Mouse (Mus musculus) heart, embryonic 10.5 days (tissue): Measurements from ENCODE around the gene Camta1. TPM values are rescaled to one million over a fixed set of nuclear protein-coding genes. Genes with fewer than 3 reads are reported as not detected.

Experiments
- DNase-seq: peaks from one replicate; pipeline ENCODE4 v3.0.0-alpha.2; 2017; ENCODE audit warnings: low spot score
- H3K27ac ChIP-seq: fragments of 300-500 bp; sonication (generic); 2 replicates; pipeline ENCODE4 v1.5.1; 2016; ENCODE audit warnings: mild to moderate bottlenecking
- H3K27me3 ChIP-seq: fragments of 300-500 bp; sonication (generic); 2 replicates; pipeline ENCODE4 v1.6.1; 2016; ENCODE audit warnings: mild to moderate bottlenecking; ENCODE audit not compliant: poor library complexity, insufficient read depth, severe bottlenecking
- H3K36me3 ChIP-seq: fragments of 300-500 bp; sonication (generic); 2 replicates; pipeline ENCODE4 v1.6.1; 2016; ENCODE audit warnings: mild to moderate bottlenecking, moderate library complexity
- H3K4me1 ChIP-seq: fragments of 300-500 bp; sonication (generic); 2 replicates; pipeline ENCODE4 v1.6.1; 2016; ENCODE audit warnings: mild to moderate bottlenecking
- H3K4me3 ChIP-seq: fragments of 300-500 bp; sonication (generic); 2 replicates; pipeline ENCODE4 v1.5.1; 2016; ENCODE audit warnings: mild to moderate bottlenecking, moderate library complexity
- H3K9me3 ChIP-seq: fragments of 300-500 bp; sonication (generic); 2 replicates; pipeline ENCODE4 v1.6.1; 2016; ENCODE audit warnings: mild to moderate bottlenecking, moderate library complexity
- WGBS: fragments of 180-500 bp; shearing (Covaris S2); methylation state at CpG from one replicate; pipeline ENCODE4 v1.1.7; 2016; 5-methylcytosine and 5-hydroxymethylcytosine counted together
- polyA plus RNA-seq: library from polyadenylated mRNA; unstranded; fragments of >200 nt; fragmentation: Nextera tagmentation; extraction: Ambion mirVana; gene quantifications from 2 replicates; pipeline ENCODE4 v1.2.1, GENCODE M21; 2016

The Camta1 gene
- polyA plus RNA-seq, 1 experiment from 2014 or later: 115 TPM

DNA sequence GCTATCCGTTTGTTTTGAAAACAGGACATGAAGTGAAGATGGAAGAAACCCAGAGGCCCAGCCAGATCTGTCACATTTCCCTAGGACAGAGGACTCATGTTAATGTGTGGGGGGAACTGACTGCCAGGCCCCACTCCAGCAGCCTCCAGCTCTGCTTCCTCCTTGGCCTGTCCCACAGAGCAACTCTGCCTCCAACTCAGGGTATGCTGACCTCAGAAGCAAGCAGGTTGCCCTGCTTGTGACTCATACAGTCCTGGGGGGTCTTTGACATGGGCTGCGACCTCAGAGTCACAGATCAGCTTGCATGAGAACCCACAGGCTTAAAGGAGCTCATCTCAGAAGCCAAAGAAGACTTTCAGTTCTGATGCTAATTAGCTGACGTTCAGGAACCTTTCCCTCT, 231.4 kb downstream of the Camta1 start:
- no peaks in the 10 kb centered on the region for H3K36me3 ChIP-seq
- 48% methylated on average over 3 of the region's 3 CpGs for WGBS
- H3K27me3 ChIP-seq: peaks cover 46% of the 10 kb centered on the region
- no peak for DNase-seq
- H3K27ac ChIP-seq: no peak overlapping the region
- no peak overlapping the region for H3K4me3 ChIP-seq
- no peaks in the 10 kb centered on the region for H3K9me3 ChIP-seq
- H3K4me1 ChIP-seq: peaks cover 14% of the 10 kb centered on the region

DNA sequence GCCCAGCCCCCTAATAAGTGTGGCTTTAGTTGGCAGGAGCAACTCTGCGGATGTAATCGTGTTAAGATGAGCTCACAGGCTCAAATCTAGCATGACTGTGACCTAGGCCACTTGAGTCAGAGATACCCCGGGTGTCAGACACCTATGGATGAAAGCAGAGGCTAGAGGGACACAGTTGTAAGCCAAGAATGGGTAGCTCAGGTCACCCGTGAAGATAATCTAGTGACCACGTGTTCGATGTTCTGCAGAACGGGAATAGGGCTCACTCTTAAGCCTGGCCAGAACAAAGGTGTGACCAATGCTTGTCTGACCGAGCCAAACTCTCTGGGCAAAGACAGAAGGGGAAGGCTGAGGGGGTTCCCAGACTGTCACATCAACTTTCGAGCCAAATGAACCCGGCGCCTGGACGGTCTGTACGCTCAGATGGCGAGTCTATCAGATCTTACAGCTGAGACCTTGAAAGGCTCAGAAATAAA, 242.1 kb downstream of the Camta1 start:
- no peaks in the 10 kb centered on the region for H3K36me3 ChIP-seq
- no peak overlapping the region for H3K27ac ChIP-seq
- H3K9me3 ChIP-seq: peaks cover 8% of the 10 kb centered on the region; the same call in 1 of the 2 replicates
- peaks cover 13% of the 10 kb centered on the region for H3K4me1 ChIP-seq
- no peak for DNase-seq
- peaks cover 7% of the 10 kb centered on the region; the same call in 1 of the 2 replicates for H3K27me3 ChIP-seq
- no peak overlapping the region for H3K4me3 ChIP-seq
- WGBS: 71% methylated on average over 14 of the region's 14 CpGs

DNA sequence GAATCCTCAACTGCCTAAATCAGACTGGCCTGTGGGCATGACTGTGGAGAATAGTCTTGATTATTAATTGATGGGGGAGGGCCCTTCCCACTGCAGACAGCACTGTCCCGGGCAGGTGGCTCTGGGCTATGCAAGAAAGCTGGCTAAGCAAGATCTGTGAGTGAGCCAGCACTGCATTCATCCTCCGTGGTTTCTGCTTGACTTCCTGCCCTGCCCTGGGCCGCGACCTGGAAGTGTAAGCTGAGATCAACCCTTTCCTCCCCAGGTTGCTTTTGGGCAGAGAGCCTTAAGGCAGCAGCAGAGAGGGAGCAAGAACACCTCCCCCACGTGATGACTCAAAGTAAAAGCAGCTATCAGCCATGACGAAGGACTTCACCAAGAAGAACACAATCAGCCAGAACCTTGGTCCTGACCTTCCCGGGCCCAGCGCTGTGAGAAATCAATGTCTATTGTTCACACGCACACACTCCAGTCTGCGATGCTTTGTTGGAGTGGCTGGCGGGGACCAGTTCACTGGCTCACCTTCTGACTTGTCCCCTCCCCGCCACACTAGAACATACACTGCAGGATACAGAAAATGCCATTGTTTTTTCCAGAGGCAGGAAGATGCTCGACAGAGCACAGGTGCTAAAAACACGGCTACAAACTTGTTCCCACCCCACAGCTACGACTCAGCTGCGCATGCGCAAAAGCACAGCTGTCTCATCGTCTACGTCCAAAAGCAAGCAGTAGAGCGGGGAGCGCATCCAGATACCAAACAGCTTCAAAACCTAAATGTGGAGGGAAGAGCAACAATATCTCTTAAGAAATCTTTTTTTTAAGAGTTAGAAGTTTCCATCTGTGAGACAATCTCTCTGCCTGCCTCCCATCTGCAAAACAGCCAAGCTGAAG, 243.0 kb downstream of the Camta1 start:
- peaks cover 13% of the 10 kb centered on the region for H3K4me1 ChIP-seq
- H3K36me3 ChIP-seq: no peaks in the 10 kb centered on the region
- H3K27me3 ChIP-seq: peaks cover 7% of the 10 kb centered on the region; the same call in 1 of the 2 replicates
- 54% methylated on average over 21 of the region's 21 CpGs for WGBS
- H3K27ac ChIP-seq: no peak overlapping the region
- peaks cover 9% of the 10 kb centered on the region; the same call in 1 of the 2 replicates for H3K9me3 ChIP-seq
- no peak overlapping the region for H3K4me3 ChIP-seq
- DNase-seq: no peak

DNA sequence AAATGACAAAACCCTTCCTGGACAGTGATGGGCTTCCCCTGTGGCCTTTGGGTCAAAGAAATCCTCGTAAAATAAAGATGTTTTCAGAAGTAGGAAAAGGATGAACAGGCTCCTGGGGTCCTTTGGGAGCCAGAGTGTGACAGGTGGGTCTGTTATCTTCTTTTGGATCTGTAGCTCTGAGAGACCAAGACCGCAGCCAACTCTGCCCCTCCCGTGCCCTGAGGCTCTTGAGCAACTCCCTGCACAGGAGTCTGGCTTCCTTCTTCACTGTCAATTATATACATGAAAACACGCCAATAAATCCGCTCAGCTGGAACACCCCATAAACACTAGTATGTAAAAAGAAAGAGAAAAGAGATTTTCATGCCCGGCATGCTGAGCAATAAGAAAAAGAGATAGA, 250.1 kb downstream of the Camta1 start:
- H3K27ac ChIP-seq: no peak overlapping the region
- peaks cover 11% of the 10 kb centered on the region; the same call in 1 of the 2 replicates for H3K27me3 ChIP-seq
- no peak overlapping the region for H3K4me3 ChIP-seq
- no peaks in the 10 kb centered on the region for H3K4me1 ChIP-seq
- H3K9me3 ChIP-seq: peaks cover 9% of the 10 kb centered on the region; the same call in 1 of the 2 replicates
- no peak for DNase-seq
- H3K36me3 ChIP-seq: no peaks in the 10 kb centered on the region
- WGBS: 77% methylated on average over 6 of the region's 6 CpGs

DNA sequence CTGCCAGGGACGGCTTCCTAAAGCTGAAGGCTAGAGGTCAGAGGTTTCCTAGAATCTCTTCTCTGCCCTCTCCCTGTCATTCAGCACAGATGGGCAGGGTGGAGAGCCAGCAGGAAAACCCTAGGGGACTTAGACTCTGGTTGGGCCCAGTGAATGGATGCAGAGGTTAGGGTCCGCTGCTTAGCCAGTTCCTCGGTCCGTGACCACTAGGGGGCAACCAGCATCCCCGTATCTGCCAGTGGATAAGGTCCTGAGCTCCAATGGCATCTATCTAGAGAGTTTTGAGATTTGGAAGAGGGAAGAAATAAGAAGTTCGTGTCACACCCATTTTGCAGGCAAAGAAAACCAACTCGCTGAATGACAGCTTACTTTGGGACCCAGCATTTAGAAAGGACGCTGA, 251.4 kb downstream of the Camta1 start:
- H3K4me3 ChIP-seq: no peak overlapping the region
- 16% methylated on average over 8 of the region's 8 CpGs for WGBS
- DNase-seq: no peak
- no peaks in the 10 kb centered on the region for H3K4me1 ChIP-seq
- H3K27ac ChIP-seq: no peak overlapping the region
- H3K9me3 ChIP-seq: peaks cover 7% of the 10 kb centered on the region; the same call in 1 of the 2 replicates
- peaks cover 11% of the 10 kb centered on the region; the same call in 1 of the 2 replicates for H3K27me3 ChIP-seq
- no peaks in the 10 kb centered on the region for H3K36me3 ChIP-seq

DNA sequence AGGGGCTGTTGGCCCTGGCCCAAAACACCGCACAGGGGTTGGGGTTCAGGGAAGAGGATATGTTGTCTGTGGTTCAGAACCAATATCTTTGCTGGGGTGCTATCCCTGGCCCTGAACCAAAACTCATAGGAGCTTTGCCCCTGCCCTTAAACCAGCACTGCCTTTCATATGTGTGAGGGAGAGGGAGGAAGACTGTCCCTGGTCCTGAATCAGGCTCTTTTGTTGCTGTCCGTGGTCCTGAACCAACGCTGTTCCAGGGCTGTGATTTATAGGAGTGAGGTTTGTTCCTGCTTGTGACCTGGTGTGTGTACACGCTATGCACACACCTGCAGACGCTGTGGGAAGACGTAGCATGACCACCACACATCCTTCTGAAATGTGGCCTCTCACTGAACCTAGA, 256.8 kb downstream of the Camta1 start:
- no peaks in the 10 kb centered on the region for H3K9me3 ChIP-seq
- 30% methylated on average over 6 of the region's 6 CpGs for WGBS
- peak; percentile 81 for DNase-seq

DNA sequence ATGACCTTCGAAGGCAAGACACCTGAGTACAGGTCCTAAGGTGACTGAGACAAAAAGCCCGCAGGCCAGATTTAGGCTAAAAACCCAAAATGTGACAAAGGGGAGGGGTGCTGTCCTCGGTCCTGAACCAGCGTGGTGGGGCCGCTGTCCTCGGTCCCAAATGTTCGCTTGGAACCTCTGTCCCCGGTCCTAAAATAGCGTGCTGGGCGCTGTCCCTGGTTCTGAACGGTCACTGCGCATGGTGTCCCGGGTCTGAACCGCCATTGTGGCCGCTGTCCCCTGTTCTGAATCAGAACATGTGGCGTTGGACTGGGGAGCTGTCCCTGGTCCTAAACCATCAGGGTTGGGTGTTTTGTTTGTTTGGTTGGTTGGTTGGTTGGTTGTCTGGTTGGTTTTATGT, 257.2 kb downstream of the Camta1 start:
- H3K36me3 ChIP-seq: no peaks in the 10 kb centered on the region

More for the DNA sequence above, 256.8 kb downstream of the Camta1 start:
- Histone ChIP-seq H3K27me3 (peaks cover 19% of the 10 kb centered on the region; the same call in 1 of the 2 replicates), H3K36me3 (no peaks in the 10 kb centered on the region), H3K27ac (no peak overlapping the region), H3K4me1 (no peaks in the 10 kb centered on the region), H3K4me3 (no peak overlapping the region)

DNA sequence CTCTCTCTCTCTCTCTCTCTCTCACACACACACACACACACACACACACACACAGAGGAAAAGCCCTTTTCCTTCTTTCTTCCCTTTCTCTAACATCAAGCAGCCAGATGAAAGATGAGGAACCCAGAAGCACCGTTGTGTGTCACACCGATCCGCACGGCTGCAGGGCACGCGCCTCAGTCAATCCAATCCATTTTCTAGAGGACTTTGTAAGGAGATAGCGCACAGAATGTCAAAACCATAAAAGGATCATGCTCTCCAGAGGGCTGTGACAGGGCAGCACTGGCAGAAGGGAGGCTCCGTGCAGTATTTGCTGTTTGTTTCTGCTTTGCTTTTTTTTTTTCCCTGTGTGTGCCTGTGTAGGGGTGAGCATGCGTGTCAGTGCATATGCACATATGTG, 258.1 kb downstream of the Camta1 start:
- Histone ChIP-seq H3K4me3 (no peak overlapping the region), H3K27me3 (peaks cover 19% of the 10 kb centered on the region; the same call in 1 of the 2 replicates), H3K4me1 (no peaks in the 10 kb centered on the region), H3K36me3 (no peaks in the 10 kb centered on the region), H3K27ac (no peak overlapping the region), H3K9me3 (no peaks in the 10 kb centered on the region)
- no peak for DNase-seq
- WGBS: 80% methylated on average over 9 of the region's 9 CpGs

More for the DNA sequence above, 257.2 kb downstream of the Camta1 start:
- WGBS: 8% methylated on average over 16 of the region's 16 CpGs
- peak; percentile 92 for DNase-seq
- Histone ChIP-seq H3K27ac (no peak overlapping the region), H3K4me1 (no peaks in the 10 kb centered on the region), H3K4me3 (no peak overlapping the region), H3K9me3 (no peaks in the 10 kb centered on the region), H3K27me3 (peaks cover 19% of the 10 kb centered on the region; the same call in 1 of the 2 replicates)

DNA sequence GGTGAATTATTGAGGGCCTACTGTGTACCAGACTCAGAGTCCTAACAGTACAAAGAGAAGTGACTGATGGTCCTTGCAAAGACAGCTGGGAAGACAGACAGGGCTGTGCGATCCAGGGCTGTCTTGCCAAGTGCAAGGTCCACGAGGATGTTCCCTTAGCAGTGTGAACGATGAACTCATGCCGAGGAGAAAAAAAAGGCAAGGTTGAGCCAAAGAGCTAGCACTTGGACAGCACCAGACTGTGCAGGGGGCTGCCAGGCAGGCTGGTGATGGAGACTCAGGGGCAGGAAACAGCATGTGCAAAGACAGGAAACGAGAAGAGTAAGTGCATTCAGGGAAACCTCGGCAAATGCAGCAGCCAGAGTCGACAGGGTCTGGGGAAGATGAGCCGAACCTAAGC, 266.6 kb downstream of the Camta1 start:
- no peaks in the 10 kb centered on the region for H3K27me3 ChIP-seq
- H3K9me3 ChIP-seq: no peaks in the 10 kb centered on the region
- WGBS: 58% methylated on average over 8 of the region's 8 CpGs
- no peaks in the 10 kb centered on the region for H3K36me3 ChIP-seq
- no peaks in the 10 kb centered on the region for H3K4me1 ChIP-seq
- H3K27ac ChIP-seq: no peak overlapping the region
- DNase-seq: no peak
- H3K4me3 ChIP-seq: no peak overlapping the region

DNA sequence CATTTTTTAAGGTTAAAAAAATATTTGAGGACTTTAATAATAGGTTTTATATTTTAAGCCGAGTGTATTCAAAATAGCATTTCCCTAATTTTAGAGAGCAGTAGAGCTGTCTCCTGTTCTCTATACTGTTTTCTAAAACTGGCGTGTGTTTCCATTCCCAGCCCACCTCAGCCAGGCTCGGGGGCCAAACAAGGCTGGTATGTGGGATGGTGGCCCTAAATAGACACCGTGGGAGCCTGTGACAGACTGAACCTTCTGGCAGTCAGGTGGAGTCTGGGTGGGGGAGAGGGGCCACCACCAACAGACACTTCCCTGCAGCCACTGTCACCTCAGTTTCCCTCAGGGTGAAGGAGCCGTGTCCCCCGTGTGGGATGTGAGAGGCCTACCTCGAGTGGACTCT, 268.6 kb downstream of the Camta1 start:
- Histone ChIP-seq H3K36me3 (no peaks in the 10 kb centered on the region), H3K27me3 (no peaks in the 10 kb centered on the region), H3K4me1 (no peaks in the 10 kb centered on the region), H3K27ac (no peak overlapping the region), H3K9me3 (no peaks in the 10 kb centered on the region), H3K4me3 (no peak overlapping the region)
- DNase-seq: no peak
- 60% methylated on average over 7 of the region's 7 CpGs for WGBS

DNA sequence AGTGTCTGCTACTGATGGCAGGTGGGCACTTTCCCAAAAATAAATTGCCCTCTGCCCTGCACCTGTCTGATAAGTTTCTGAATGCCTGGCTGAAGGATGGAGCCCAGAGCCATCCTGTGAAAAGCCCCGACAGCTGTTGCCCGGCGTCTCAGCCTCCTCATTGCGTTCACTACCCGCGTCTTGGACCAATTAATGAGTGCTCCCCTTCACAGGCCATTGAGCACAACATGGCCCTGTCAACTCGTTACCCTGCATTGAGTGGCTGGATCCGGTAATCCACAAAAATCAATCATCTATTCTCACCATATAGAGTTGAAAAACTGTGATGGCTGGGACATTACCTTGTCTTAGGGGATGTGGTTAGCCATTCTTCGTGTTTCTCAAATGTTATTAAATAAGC, 275.6 kb downstream of the Camta1 start:
- H3K4me1 ChIP-seq: no peaks in the 10 kb centered on the region; the same call in 1 of the 2 replicates
- no peak overlapping the region for H3K27ac ChIP-seq
- no peak overlapping the region for H3K4me3 ChIP-seq
- no peaks in the 10 kb centered on the region for H3K36me3 ChIP-seq
- no peaks in the 10 kb centered on the region for H3K27me3 ChIP-seq
- no peaks in the 10 kb centered on the region for H3K9me3 ChIP-seq
- 75% methylated on average over 9 of the region's 9 CpGs for WGBS
- DNase-seq: no peak

DNA sequence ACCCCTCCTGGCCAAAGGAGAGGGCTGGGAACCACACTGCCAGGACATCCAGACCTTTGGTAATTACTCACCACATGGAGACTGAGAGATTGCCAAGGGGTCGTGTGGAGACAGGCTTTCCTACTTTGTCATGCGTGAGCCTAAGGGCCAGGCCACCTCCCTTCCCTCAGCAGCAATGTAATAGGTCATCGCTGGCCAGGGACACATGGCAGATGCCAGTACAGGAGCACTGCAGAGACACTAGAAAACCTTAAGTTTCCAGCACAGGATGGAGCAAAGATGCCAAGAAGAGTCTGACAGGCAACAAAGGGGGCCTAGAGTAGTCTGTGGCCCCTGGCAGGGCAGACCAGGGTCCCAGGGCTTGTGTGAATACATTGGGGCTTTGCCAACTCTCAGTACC, 283.7 kb downstream of the Camta1 start:
- no peaks in the 10 kb centered on the region for H3K27me3 ChIP-seq
- H3K36me3 ChIP-seq: no peaks in the 10 kb centered on the region
- H3K4me1 ChIP-seq: no peaks in the 10 kb centered on the region; the same call in 1 of the 2 replicates
- no peak for DNase-seq
- WGBS: 67% methylated on average over 3 of the region's 3 CpGs
- H3K4me3 ChIP-seq: no peak overlapping the region
- no peak overlapping the region for H3K27ac ChIP-seq
- H3K9me3 ChIP-seq: no peaks in the 10 kb centered on the region
